In the genomic region with DNA sequence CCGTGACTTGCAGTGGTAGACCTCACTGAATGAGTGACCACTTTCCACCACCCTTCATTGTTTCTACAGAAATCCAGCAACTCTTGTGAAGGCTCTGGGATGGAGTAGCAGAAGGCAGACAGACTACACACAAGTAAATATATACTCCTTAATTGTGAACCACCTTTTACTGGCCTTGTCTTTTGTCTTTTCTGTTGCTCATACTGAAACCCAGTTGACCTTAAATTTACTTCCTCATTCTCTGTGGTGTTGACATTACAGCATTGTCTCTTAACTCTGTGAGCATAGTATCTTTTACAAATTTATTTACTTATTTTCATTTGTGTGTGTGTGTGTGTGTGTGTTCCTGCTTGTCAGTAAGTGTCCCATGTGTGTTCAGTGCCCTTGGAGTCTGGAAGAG, we compare ENCODE assay signal across 33 mouse cellular contexts. TPM values are rescaled to one million over a fixed set of nuclear protein-coding genes. Genes with fewer than 3 reads are reported as not detected.
DNase-seq lines count a peak whose midpoint lies in the region; ATAC-seq and TF ChIP-seq lines count a peak whose summit lies in the region.
"Had no signal": no experiment of that assay in that cellular context is flagged by ENCODE, and none has a peak within 500 bp of the region (broad histone marks: within the 10 kb centered on the region; RNA-seq: fewer than 3 reads in every experiment).

No protein-coding gene starts in this region.

- TF ChIP-seq POLR2A in liver, adult 2 months (IDR thresholded peaks at IDR 0.05; ENCODE audit: extremely low read depth, insufficient read depth, low read length): no peak
- no peak for TF ChIP-seq POLR2A in heart, adult 2 months (IDR thresholded peaks at IDR 0.05; ENCODE audit: insufficient read depth, low read depth, low read length)

- H3K4me3 ChIP-seq in liver, adult 2 months (ENCODE audit: insufficient read depth, low read depth, low read length): no peak overlapping the region
- no peak overlapping the region for H3K4me3 ChIP-seq in liver, embryonic 12.5 days
- H3K4me3 ChIP-seq in heart, adult 2 months: no peak overlapping the region
- H3K4me3 ChIP-seq: forebrain, embryonic 10.5 days; forebrain, embryonic 13.5 days; gastrocnemius, adult 2 months; hindbrain, embryonic 10.5 days; hindbrain, embryonic 13.5 days had no signal

- H3K27ac ChIP-seq in liver, adult 2 months (replicated peaks; ENCODE audit: insufficient read depth, low read depth, low read length): no peak overlapping the region
- no peak overlapping the region for H3K27ac ChIP-seq in liver, embryonic 12.5 days
- H3K27ac ChIP-seq in heart, adult 2 months: no peak overlapping the region
- H3K27ac ChIP-seq: forebrain, embryonic 10.5 days; forebrain, embryonic 13.5 days; gastrocnemius, adult 2 months; hindbrain, embryonic 10.5 days; hindbrain, embryonic 13.5 days had no signal

- DNase-seq in liver, adult 2 months (ENCODE audit: extremely low read depth, low read depth, low spot score): peak; percentile 11
- DNase-seq in induced T-regulatory cell, adult 2 months (ENCODE audit: low read depth): peak; percentile 49
- no peak for DNase-seq in adrenal gland, adult 18-20 months (ENCODE audit: low spot score in 2 of 2)
- no peak for DNase-seq in heart, postnatal 4 days
- DNase-seq in heart, adult 2 months: no peak
- no peak for DNase-seq in left cerebral cortex, postnatal 4 days
- DNase-seq: adrenal gland, postnatal 10 days; adrenal gland, postnatal 36 days; B cell, adult 2 months; cerebellum, adult 18-20 months; cerebellum, adult 9-10 months; cerebellum, postnatal 14 days; forebrain, postnatal 0 days; gastrocnemius, adult 2 months; gastrocnemius, postnatal 14 days; heart, adult 18-20 months had no signal

- no peaks in the 10 kb centered on the region for H3K27me3 ChIP-seq in liver, adult 2 months (ENCODE audit: control insufficient read depth, insufficient read depth, low read length)
- no peaks in the 10 kb centered on the region for H3K27me3 ChIP-seq in liver, embryonic 12.5 days (replicated peaks)
- no peaks in the 10 kb centered on the region for H3K27me3 ChIP-seq in heart, adult 2 months (ENCODE audit: control insufficient read depth, insufficient read depth, low read length)
- H3K27me3 ChIP-seq: forebrain, embryonic 13.5 days; hindbrain, embryonic 13.5 days had no signal

- H3K79me2 ChIP-seq in liver, adult 2 months (ENCODE audit: control insufficient read depth, insufficient read depth, low read length): no peaks in the 10 kb centered on the region
- no peaks in the 10 kb centered on the region for H3K79me2 ChIP-seq in heart, adult 2 months (replicated peaks; ENCODE audit: control insufficient read depth, insufficient read depth, low read length)

- intact Hi-C loops in heart, adult 2 months (cut with DNase I): no loop called here
- intact Hi-C loops in left cerebral cortex, postnatal 4 days (cut with DNase I): no loop called here

- H3K9ac ChIP-seq in liver, adult 2 months (ENCODE audit: low read depth, low read length): no peak overlapping the region
- no peak overlapping the region for H3K9ac ChIP-seq in liver, embryonic 12.5 days
- H3K9ac ChIP-seq in heart, adult 2 months (ENCODE audit: low read depth, low read length): no peak overlapping the region
- H3K9ac ChIP-seq: forebrain, embryonic 13.5 days; forebrain, postnatal 0 days; hindbrain, embryonic 13.5 days had no signal

- no peak overlapping the region for H3K4me2 ChIP-seq in liver, embryonic 12.5 days
- H3K4me2 ChIP-seq: forebrain, embryonic 13.5 days; heart, embryonic 11.5 days; hindbrain, embryonic 13.5 days had no signal

- WGBS in liver, adult 2 months: 97% methylated on average over 1 of the region's 1 CpGs
- WGBS in liver, embryonic 12.5 days (ENCODE audit: insufficient replicate concordance): 68% methylated on average over 1 of the region's 1 CpGs
- 94% methylated on average over 1 of the region's 1 CpGs for WGBS in heart, adult 2 months

- H3K9me3 ChIP-seq in liver, embryonic 12.5 days (replicated peaks): no peaks in the 10 kb centered on the region
- H3K9me3 ChIP-seq: forebrain, embryonic 10.5 days; forebrain, embryonic 13.5 days; hindbrain, embryonic 10.5 days; hindbrain, embryonic 13.5 days had no signal

- H3K4me1 ChIP-seq in liver, adult 2 months (ENCODE audit: control insufficient read depth, insufficient read depth, low read length): peaks cover 3% of the 10 kb centered on the region; the same call in 1 of the 2 replicates
- peaks cover 10% of the 10 kb centered on the region; the same call in 1 of the 2 replicates for H3K4me1 ChIP-seq in liver, embryonic 12.5 days
- peaks cover 3% of the 10 kb centered on the region for H3K4me1 ChIP-seq in heart, adult 2 months (ENCODE audit: control insufficient read depth, insufficient read depth, low read length)

- TF ChIP-seq CTCF in liver, adult 2 months (IDR thresholded peaks at IDR 0.05; ENCODE audit: low read depth, low read length): no peak
- TF ChIP-seq CTCF in heart, adult 2 months (IDR thresholded peaks at IDR 0.05): no peak

- H3K36me3 ChIP-seq in liver, adult 2 months (ENCODE audit: control insufficient read depth, insufficient read depth, low read length): no peaks in the 10 kb centered on the region
- H3K36me3 ChIP-seq in liver, embryonic 12.5 days: no peaks in the 10 kb centered on the region
- H3K36me3 ChIP-seq in heart, adult 2 months (ENCODE audit: control insufficient read depth, insufficient read depth, low read length): no peaks in the 10 kb centered on the region
- H3K36me3 ChIP-seq: forebrain, embryonic 10.5 days; hindbrain, embryonic 10.5 days had no signal

- TF ChIP-seq EP300 in heart, adult 2 months (IDR thresholded peaks at IDR 0.05; ENCODE audit: insufficient read depth, low read depth, low read length): no peak

- ATAC-seq in liver, embryonic 12.5 days: no peak
- peak; percentile 57 for ATAC-seq in monocyte, adult 5-6 weeks (replicated peaks; ENCODE audit: insufficient number of reproducible peaks, low FRiP score, low TSS enrichment, poor library complexity, severe bottlenecking)
- ATAC-seq: activated CD4-positive, CD25-positive, alpha-beta regulatory T cell, adult 4 months; forebrain, embryonic 13.5 days; forebrain, postnatal 0 days; hindbrain, embryonic 16.5 days; inflammation-experienced regulatory T-cells, adult 6 months had no signal

RNA-seq across cellular contexts. Expression of a gene that starts 2.9 kb away (rescaled TPM):
- total RNA-seq in liver, adult 2 months (2014; rRNA removed): 0.37 and 1.1 TPM in 2 replicates
- polyA plus RNA-seq in liver, adult 2 months (2012; rRNA removed): 7.2 and 13.2 TPM in 2 replicates
- polyA plus RNA-seq in liver, embryonic 12.5 days (2016; fragmentation: Nextera tagmentation; extraction: Ambion mirVana): 0.33 TPM in 1 of 2 replicates, not detected in the other
- 781 to 2,479 TPM (median 803 TPM) in 3 replicates for total RNA-seq in monocyte, adult 5-6 weeks (2017)
- total RNA-seq in adrenal gland, adult 18-20 months (2021): 10 to 100 TPM in 1 of 2 experiments, 1 to 10 TPM in 1; 2.4 to 11.5 TPM
- total RNA-seq in heart, postnatal 4 days (2021): not detected
- under 1 TPM in 1 of 2 experiments, not detected in 1; 0.80 TPM for total RNA-seq in heart, adult 2 months (2021)
- polyA plus RNA-seq in heart, adult 2 months (2012; rRNA removed): 2.5 and 20.2 TPM in 2 replicates
- total RNA-seq in left cerebral cortex, postnatal 4 days (2021): not detected
- total RNA-seq: forebrain, postnatal 0 days; gastrocnemius, adult 2 months; gastrocnemius, postnatal 14 days; gastrocnemius, postnatal 4 days; heart, postnatal 25 days had no signal
- polyA plus RNA-seq: embryonic facial prominence, embryonic 11.5 days; forebrain, embryonic 13.5 days; heart, embryonic 11.5 days; hindbrain, embryonic 10.5 days; hindbrain, embryonic 13.5 days had no signal

RNA-seq across cellular contexts. Expression of a gene that starts 11.2 kb away (rescaled TPM):
- total RNA-seq in liver, adult 2 months (2014; rRNA removed): not detected in 2 replicates
- polyA plus RNA-seq in liver, adult 2 months (2012; rRNA removed): not detected in 2 replicates
- not detected in 2 replicates for polyA plus RNA-seq in liver, embryonic 12.5 days (2016; fragmentation: Nextera tagmentation; extraction: Ambion mirVana)
- total RNA-seq in monocyte, adult 5-6 weeks (2017): 7.9 to 25.0 TPM (median 9.1 TPM) in 3 replicates
- under 1 TPM in 1 of 2 experiments, not detected in 1; 0.16 TPM for total RNA-seq in adrenal gland, adult 18-20 months (2021)
- total RNA-seq in heart, postnatal 4 days (2021): not detected
- total RNA-seq in heart, adult 2 months (2021): not detected
- not detected in 2 replicates for polyA plus RNA-seq in heart, adult 2 months (2012; rRNA removed)
- not detected for total RNA-seq in left cerebral cortex, postnatal 4 days (2021)
- total RNA-seq: adrenal gland, postnatal 10 days; adrenal gland, postnatal 36 days; forebrain, postnatal 0 days; gastrocnemius, adult 2 months; gastrocnemius, postnatal 14 days; gastrocnemius, postnatal 4 days; heart, postnatal 25 days had no signal
- polyA plus RNA-seq: embryonic facial prominence, embryonic 11.5 days; embryonic facial prominence, embryonic 14.5 days; forebrain, embryonic 10.5 days; forebrain, embryonic 13.5 days; forebrain, postnatal 0 days; frontal cortex, adult 2 months; heart, embryonic 11.5 days; heart, embryonic 14.5 days; heart, postnatal 0 days; hindbrain, embryonic 13.5 days; hindbrain, embryonic 16.5 days had no signal

RNA-seq across cellular contexts. Expression of a gene that starts 45.2 kb away (rescaled TPM):
- 92.1 and 125 TPM in 2 replicates for total RNA-seq in liver, adult 2 months (2014; rRNA removed)
- polyA plus RNA-seq in liver, adult 2 months (2012; rRNA removed): 45.5 and 61.7 TPM in 2 replicates
- polyA plus RNA-seq in liver, embryonic 12.5 days (2016; fragmentation: Nextera tagmentation; extraction: Ambion mirVana): 9.7 and 11.9 TPM in 2 replicates
- total RNA-seq in monocyte, adult 5-6 weeks (2017): 98.1 to 442 TPM (median 354 TPM) in 3 replicates
- 10 to 100 TPM in 1 of 2 experiments, 1 to 10 TPM in 1; 7.9 to 17.1 TPM for total RNA-seq in adrenal gland, adult 18-20 months (2021)
- total RNA-seq in heart, postnatal 4 days (2021): 1 to 10 TPM; 1.1 to 1.5 TPM
- total RNA-seq in heart, adult 2 months (2021): 10 to 100 TPM; 12.6 to 13.7 TPM
- polyA plus RNA-seq in heart, adult 2 months (2012; rRNA removed): 4.3 and 6.7 TPM in 2 replicates
- total RNA-seq in left cerebral cortex, postnatal 4 days (2021): 1 to 10 TPM; 1.3 to 2.0 TPM
- polyA plus RNA-seq: inflammation-experienced regulatory T-cells, adult 6 months had no signal

RNA-seq across cellular contexts. Expression of a gene that starts 59.7 kb away (rescaled TPM):
- 8.7 and 14.1 TPM in 2 replicates for total RNA-seq in liver, adult 2 months (2014; rRNA removed)
- 2.5 and 3.3 TPM in 2 replicates for polyA plus RNA-seq in liver, adult 2 months (2012; rRNA removed)
- 8.0 and 8.8 TPM in 2 replicates for polyA plus RNA-seq in liver, embryonic 12.5 days (2016; fragmentation: Nextera tagmentation; extraction: Ambion mirVana)
- total RNA-seq in monocyte, adult 5-6 weeks (2017): 235 to 1,319 TPM (median 1,123 TPM) in 3 replicates
- 10 to 100 TPM; 16.6 to 36.3 TPM for total RNA-seq in adrenal gland, adult 18-20 months (2021)
- total RNA-seq in heart, postnatal 4 days (2021): 1 to 10 TPM; 1.7 to 2.1 TPM
- total RNA-seq in heart, adult 2 months (2021): 10 to 100 TPM; 21.5 to 25.4 TPM
- 13.0 and 14.1 TPM in 2 replicates for polyA plus RNA-seq in heart, adult 2 months (2012; rRNA removed)
- 1 to 10 TPM; 1.4 to 1.6 TPM for total RNA-seq in left cerebral cortex, postnatal 4 days (2021)

Comparison
In these comparisons a context has a peak if more than half of its experiments do, and no peak if none do; other contexts are left out.
1. DNase-seq: peak in liver, adult 2 months (single experiment) and induced T-regulatory cell, adult 2 months (single experiment); none in adrenal gland, adult 18-20 months (0 of 2), heart, postnatal 4 days (single experiment), heart, adult 2 months (0 of 2) and left cerebral cortex, postnatal 4 days (single experiment).
2. RNA of a gene that starts 2.9 kb away (total RNA-seq): 781 to 2,479 TPM in monocyte, adult 5-6 weeks; 2.4 to 11.5 TPM in adrenal gland, adult 18-20 months, 0.80 TPM in heart, adult 2 months, 0.37 to 1.1 TPM in liver, adult 2 months, not detected in left cerebral cortex, postnatal 4 days and not detected in heart, postnatal 4 days; every median in the first group is over 10 times any median in the second.